Mouse (Mus musculus) kidney, embryonic 15.5 days (tissue): ENCODE data around the gene Hk1. TPM values are rescaled to one million over a fixed set of nuclear protein-coding genes. Genes with fewer than 3 reads are reported as not detected.

ENCODE experiments used
- ATAC-seq: fragments of 200-750 bp; cut with Nextera tagmentation; replicated peaks from 2 replicates; pipeline ENCODE4 v1.8.0; 2017; ENCODE audit warnings: moderate TSS enrichment; ENCODE audit not compliant: low FRiP score
- H3K27ac ChIP-seq: fragments of 300-500 bp; sonication (generic); 2 replicates; pipeline ENCODE4 v1.5.1; 2015; ENCODE audit warnings: mild to moderate bottlenecking, inconsistent platforms
- H3K27me3 ChIP-seq: fragments of 300-500 bp; sonication (generic); 2 replicates; pipeline ENCODE4 v1.6.1; 2015; ENCODE audit warnings: inconsistent platforms
- H3K36me3 ChIP-seq: fragments of 300-500 bp; sonication (generic); 2 replicates; pipeline ENCODE4 v1.6.1; 2015; ENCODE audit warnings: inconsistent platforms
- H3K4me1 ChIP-seq: fragments of 300-500 bp; sonication (generic); 2 replicates; pipeline ENCODE4 v1.6.1; 2015; ENCODE audit warnings: inconsistent platforms
- H3K4me2 ChIP-seq: fragments of 300-500 bp; sonication (generic); 2 replicates; pipeline ENCODE4 v1.6.1; 2015; ENCODE audit warnings: moderate library complexity, mild to moderate bottlenecking, inconsistent platforms
- H3K4me3 ChIP-seq: fragments of 300-500 bp; sonication (generic); replicated peaks from 2 replicates; pipeline ENCODE4 v1.5.1; 2015; ENCODE audit warnings: mild to moderate bottlenecking, inconsistent platforms
- H3K9ac ChIP-seq: fragments of 300-500 bp; sonication (generic); 2 replicates; pipeline ENCODE4 v1.6.1; 2015; ENCODE audit warnings: mild to moderate bottlenecking, inconsistent platforms
- H3K9me3 ChIP-seq: fragments of 300-500 bp; sonication (generic); replicated peaks from 2 replicates; pipeline ENCODE4 v1.6.1; 2016; ENCODE audit warnings: inconsistent platforms
- WGBS: fragments of 180-500 bp; shearing (Covaris S2); methylation state at CpG from one replicate; pipeline ENCODE4 v1.1.7; 2015; ENCODE audit warnings: mixed read lengths; 5-methylcytosine and 5-hydroxymethylcytosine counted together
- polyA plus RNA-seq: library from polyadenylated mRNA; unstranded; fragments of >200 nt; fragmentation: Nextera tagmentation; extraction: Ambion mirVana; gene quantifications from 2 replicates; pipeline ENCODE4 v1.2.1, GENCODE M21; 2015

Hk1 gene
- polyA plus RNA-seq, 1 experiment from 2014 or later: 58.5 TPM

DNA sequence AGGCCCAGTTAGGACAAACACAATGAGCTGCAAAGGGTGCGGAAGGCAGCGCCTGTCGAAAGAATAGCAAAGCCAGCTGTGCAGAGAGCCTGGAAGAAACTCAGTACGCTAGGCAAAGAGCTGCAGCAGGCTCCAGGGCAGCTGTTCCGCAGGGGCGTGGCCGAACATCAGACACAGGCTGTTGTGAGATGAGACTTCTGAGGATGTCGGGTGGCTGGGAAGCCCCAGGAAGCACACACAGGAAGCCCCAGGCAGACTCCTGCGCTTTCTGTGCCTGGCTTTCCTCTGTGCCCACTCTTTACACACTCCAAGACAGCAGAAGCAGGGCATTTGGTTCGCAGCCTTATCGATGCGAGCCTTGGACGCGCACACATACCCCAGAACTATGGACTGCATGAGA, 25.2 kb upstream of the Hk1 start:
- Histone ChIP-seq H3K9me3 (no peaks in the 10 kb centered on the region), H3K9ac (no peak overlapping the region), H3K4me3 (peak overlapping the region; percentile 7; the same call in 1 of the 2 replicates), H3K4me1 (peaks cover 6% of the 10 kb centered on the region; the same call in 1 of the 2 replicates), H3K27ac (no peak overlapping the region), H3K36me3 (no peaks in the 10 kb centered on the region), H3K4me2 (peak overlapping the region; percentile 49), H3K27me3 (peaks cover 17% of the 10 kb centered on the region)
- WGBS: 33% methylated on average over 14 of the region's 14 CpGs
- ATAC-seq: 0 out of 2 replicates have a peak, but pooled peaks have one; percentile 36

DNA sequence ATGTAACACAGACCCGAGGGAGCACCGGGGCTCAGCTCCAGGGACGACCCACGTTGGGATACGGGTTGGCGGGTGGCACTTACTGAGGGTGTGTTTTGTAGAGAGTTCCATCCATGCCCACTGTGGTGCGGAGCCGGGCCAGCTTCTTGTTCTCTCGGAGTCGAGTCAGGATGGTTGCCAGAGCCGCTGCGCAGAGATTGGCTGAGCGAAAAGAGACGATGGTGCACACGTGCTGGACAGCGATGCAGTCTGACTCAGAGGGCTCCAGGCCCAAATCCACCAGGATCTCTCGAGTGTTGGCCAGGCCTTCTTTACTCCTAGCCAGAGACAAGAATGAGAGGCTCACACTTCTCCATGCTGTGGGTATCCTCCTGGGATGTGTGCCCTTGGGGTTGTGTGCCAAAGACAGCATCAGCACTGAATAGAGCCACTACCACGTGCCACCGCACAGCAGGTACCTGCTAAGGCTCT, 22.0 kb upstream of the Hk1 start:
- Histone ChIP-seq H3K4me1 (peaks cover 6% of the 10 kb centered on the region; the same call in 1 of the 2 replicates), H3K36me3 (no peaks in the 10 kb centered on the region), H3K9me3 (no peaks in the 10 kb centered on the region), H3K27me3 (peaks cover 11% of the 10 kb centered on the region), H3K4me3 (no peak overlapping the region), H3K4me2 (no peak overlapping the region), H3K9ac (no peak overlapping the region), H3K27ac (no peak overlapping the region)
- ATAC-seq: no peak
- WGBS: 71% methylated on average over 19 of the region's 19 CpGs

DNA sequence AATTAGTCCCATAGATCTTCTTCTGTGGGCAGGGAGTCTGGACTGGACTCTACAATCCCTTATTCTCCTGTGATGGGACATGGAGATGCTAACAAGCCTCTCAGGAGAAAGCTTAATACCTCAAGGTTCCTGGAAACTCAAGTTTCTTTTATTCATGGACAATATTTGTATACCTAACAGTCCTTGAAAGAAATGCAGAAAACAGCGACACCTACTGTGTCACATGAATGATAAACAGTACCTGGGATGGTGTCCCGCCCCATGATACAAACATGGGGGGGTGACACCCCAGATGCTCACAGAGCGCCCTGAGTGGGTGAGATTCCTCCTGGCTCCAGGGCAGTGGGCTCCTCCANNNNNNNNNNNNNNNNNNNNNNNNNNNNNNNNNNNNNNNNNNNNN, 3.3 kb upstream of the Hk1 start:
- no peak for ATAC-seq
- Histone ChIP-seq H3K27me3 (no peaks in the 10 kb centered on the region), H3K4me2 (no peak overlapping the region), H3K36me3 (no peaks in the 10 kb centered on the region), H3K4me3 (no peak overlapping the region), H3K4me1 (no peaks in the 10 kb centered on the region), H3K9me3 (no peaks in the 10 kb centered on the region), H3K9ac (no peak overlapping the region), H3K27ac (no peak overlapping the region)
- WGBS: 77% methylated on average over 3 of the region's 3 CpGs

GRCm38 (mm10) chr10:62380936-62381335, 1.2 kb upstream of the Hk1 start:
- Histone ChIP-seq H3K36me3 (no peaks in the 10 kb centered on the region), H3K4me2 (no peak overlapping the region), H3K4me3 (no peak overlapping the region), H3K9ac (no peak overlapping the region), H3K4me1 (no peaks in the 10 kb centered on the region), H3K9me3 (no peaks in the 10 kb centered on the region), H3K27me3 (no peaks in the 10 kb centered on the region), H3K27ac (no peak overlapping the region)
- no peak for ATAC-seq

- Histone ChIP-seq H3K36me3 (no peaks in the 10 kb centered on the region), H3K9ac (no peak overlapping the region), H3K27ac (no peak overlapping the region), H3K4me3 (no peak overlapping the region), H3K4me1 (no peaks in the 10 kb centered on the region), H3K9me3 (no peaks in the 10 kb centered on the region), H3K4me2 (no peak overlapping the region), H3K27me3 (no peaks in the 10 kb centered on the region)
- WGBS: 91% methylated on average over 7 of the region's 7 CpGs
- no peak for ATAC-seq
These were observed 20.9 kb downstream of the Hk1 start for GRCm38 (mm10) chr10:62358827-62359226.

DNA sequence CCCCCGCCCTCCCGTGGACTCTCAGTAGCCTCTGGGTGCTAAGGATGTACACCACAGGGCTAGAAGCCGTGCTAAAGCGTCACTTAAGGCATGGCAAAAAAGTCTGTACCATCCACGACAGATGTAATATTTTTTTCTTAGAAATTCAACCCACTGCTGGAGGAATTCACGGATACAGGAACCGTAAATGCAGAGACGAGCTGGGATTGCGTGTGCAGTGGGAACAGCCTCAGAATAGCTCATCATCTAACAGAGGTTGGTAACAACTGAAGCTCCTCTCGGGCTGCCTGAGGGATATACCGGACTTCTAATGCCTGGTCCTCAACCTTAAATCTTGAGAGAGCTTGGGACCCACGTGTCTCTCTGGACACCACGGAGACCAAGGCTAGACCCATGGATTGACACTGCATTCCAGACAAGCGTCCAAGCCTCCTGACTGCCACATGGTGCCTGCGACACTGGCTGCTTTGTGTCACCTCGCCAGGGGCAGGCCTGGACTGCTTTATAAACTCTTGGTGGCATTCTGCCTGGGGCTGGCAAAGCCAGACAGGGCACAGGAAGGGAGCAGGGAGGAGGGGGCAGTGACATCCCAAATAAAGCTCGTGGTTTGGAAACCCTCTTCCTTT, 23.5 kb downstream of the Hk1 start:
- no peak for ATAC-seq
- Histone ChIP-seq H3K4me3 (no peak overlapping the region), H3K27me3 (no peaks in the 10 kb centered on the region), H3K9ac (no peak overlapping the region), H3K36me3 (no peaks in the 10 kb centered on the region), H3K27ac (no peak overlapping the region), H3K9me3 (no peaks in the 10 kb centered on the region), H3K4me1 (no peaks in the 10 kb centered on the region), H3K4me2 (no peak overlapping the region)
- WGBS: 78% methylated on average over 17 of the region's 17 CpGs

DNA sequence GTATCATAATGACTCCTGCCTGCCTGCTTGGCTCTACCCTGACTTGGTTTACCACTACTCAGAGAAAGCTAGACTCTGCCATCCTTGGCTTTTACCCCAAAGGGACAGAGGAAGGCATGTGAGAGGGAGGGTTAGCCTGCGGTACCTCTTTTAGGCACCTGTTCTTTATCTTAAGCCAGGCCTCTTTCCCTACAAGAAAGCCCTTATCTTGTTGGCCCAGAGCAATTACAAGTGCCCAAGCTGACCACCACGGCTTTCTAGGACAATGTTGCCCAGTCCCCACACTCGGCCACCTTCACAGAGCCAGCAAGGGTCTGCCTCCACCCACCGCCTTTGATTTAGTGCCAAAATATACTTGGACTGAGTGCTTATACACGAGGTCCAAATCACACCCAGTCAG, 34.6 kb downstream of the Hk1 start:
- H3K36me3 ChIP-seq: no peaks in the 10 kb centered on the region
- 71% methylated on average over 5 of the region's 5 CpGs for WGBS
- no peak for ATAC-seq
- H3K9ac ChIP-seq: no peak overlapping the region
- no peak overlapping the region for H3K27ac ChIP-seq
- H3K4me1 ChIP-seq: peaks cover 8% of the 10 kb centered on the region
- no peak overlapping the region for H3K4me2 ChIP-seq
- H3K27me3 ChIP-seq: no peaks in the 10 kb centered on the region
- H3K4me3 ChIP-seq: no peak overlapping the region
- H3K9me3 ChIP-seq: no peaks in the 10 kb centered on the region

- Histone ChIP-seq H3K4me1 (peaks cover 13% of the 10 kb centered on the region), H3K4me3 (no peak overlapping the region), H3K36me3 (no peaks in the 10 kb centered on the region), H3K27ac (no peak overlapping the region), H3K9ac (no peak overlapping the region), H3K9me3 (no peaks in the 10 kb centered on the region), H3K4me2 (no peak overlapping the region), H3K27me3 (no peaks in the 10 kb centered on the region)
- 72% methylated on average over 9 of the region's 9 CpGs for WGBS
- ATAC-seq: no peak
These were observed 35.5 kb downstream of the Hk1 start for GRCm38 (mm10) chr10:62344004-62344752.

- Histone ChIP-seq H3K36me3 (no peaks in the 10 kb centered on the region), H3K4me3 (no peak overlapping the region), H3K27me3 (no peaks in the 10 kb centered on the region), H3K4me2 (no peak overlapping the region), H3K9me3 (no peaks in the 10 kb centered on the region), H3K4me1 (peaks cover 30% of the 10 kb centered on the region), H3K27ac (no peak overlapping the region), H3K9ac (no peak overlapping the region)
- no peak for ATAC-seq
- WGBS: 89% methylated on average over 6 of the region's 6 CpGs
These were observed 37.2 kb downstream of the Hk1 start for GRCm38 (mm10) chr10:62342512-62342911.

DNA sequence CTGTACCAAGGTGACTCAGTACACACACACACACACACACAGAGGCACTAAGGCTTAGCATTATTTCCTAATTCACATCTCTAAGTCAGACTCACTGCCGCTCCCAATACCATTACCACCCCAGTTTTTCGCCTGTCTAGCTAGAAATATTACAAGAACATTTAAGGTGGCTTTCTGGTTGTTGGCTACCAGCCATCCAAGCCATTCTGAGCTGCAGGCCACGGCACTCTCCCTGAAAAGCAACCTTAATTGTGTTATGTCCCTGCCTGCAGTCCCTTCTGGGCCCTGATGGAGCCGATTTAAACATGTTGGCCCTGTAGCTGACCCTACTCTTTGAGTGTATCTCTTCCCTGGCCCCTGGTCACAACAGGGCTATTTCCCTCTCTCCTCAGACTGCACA, 37.8 kb downstream of the Hk1 start:
- Histone ChIP-seq H3K4me3 (no peak overlapping the region), H3K36me3 (no peaks in the 10 kb centered on the region), H3K27me3 (no peaks in the 10 kb centered on the region), H3K9ac (no peak overlapping the region), H3K4me1 (peaks cover 35% of the 10 kb centered on the region), H3K27ac (no peak overlapping the region), H3K9me3 (no peaks in the 10 kb centered on the region), H3K4me2 (no peak overlapping the region)
- 88% methylated on average over 4 of the region's 4 CpGs for WGBS
- ATAC-seq: no peak

DNA sequence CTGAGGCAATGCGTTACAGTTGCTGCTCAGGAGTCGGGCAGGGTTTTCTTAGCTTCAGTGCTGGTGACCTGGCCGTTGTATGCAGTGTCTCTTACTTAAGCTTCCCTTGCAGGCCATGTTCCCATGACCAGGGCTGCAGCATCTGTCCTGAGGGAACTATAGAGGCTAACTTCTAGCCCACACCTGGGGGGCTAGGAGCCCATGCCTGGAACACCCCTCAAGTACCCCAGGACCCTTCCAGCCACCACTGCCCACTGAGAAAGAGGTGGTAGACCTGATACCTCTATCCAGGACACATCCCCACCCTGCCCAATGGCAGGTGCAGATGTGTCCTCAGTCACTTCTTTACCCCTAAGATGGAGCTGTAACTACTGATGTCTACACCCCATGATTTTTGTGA, 38.7 kb downstream of the Hk1 start:
- peak overlapping the region; percentile 92 for H3K27ac ChIP-seq
- peaks cover 45% of the 10 kb centered on the region for H3K4me1 ChIP-seq
- peak overlapping the region; percentile 58 for H3K9ac ChIP-seq
- no peak for ATAC-seq
- H3K9me3 ChIP-seq: no peaks in the 10 kb centered on the region
- WGBS: 23% methylated on average over 3 of the region's 3 CpGs
- H3K4me3 ChIP-seq: peak overlapping the region; percentile 82
- H3K4me2 ChIP-seq: peak overlapping the region; percentile 93
- H3K27me3 ChIP-seq: no peaks in the 10 kb centered on the region
- H3K36me3 ChIP-seq: no peaks in the 10 kb centered on the region

GRCm38 (mm10) chr10:62340095-62340731, 39.5 kb downstream of the Hk1 start:
- peak; percentile 97 for ATAC-seq
- peaks cover 53% of the 10 kb centered on the region for H3K4me1 ChIP-seq
- H3K9ac ChIP-seq: peak overlapping the region; percentile 58
- peak overlapping the region; percentile 92 for H3K27ac ChIP-seq
- WGBS: under 1% methylated on average over 38 of the region's 38 CpGs
- H3K9me3 ChIP-seq: no peaks in the 10 kb centered on the region
- no peaks in the 10 kb centered on the region for H3K36me3 ChIP-seq
- H3K4me2 ChIP-seq: peak overlapping the region; percentile 93
- peak overlapping the region; percentile 82 for H3K4me3 ChIP-seq
- H3K27me3 ChIP-seq: no peaks in the 10 kb centered on the region
